Comparison of ENCODE assay signal across 8 mouse cellular contexts in the genomic region with DNA sequence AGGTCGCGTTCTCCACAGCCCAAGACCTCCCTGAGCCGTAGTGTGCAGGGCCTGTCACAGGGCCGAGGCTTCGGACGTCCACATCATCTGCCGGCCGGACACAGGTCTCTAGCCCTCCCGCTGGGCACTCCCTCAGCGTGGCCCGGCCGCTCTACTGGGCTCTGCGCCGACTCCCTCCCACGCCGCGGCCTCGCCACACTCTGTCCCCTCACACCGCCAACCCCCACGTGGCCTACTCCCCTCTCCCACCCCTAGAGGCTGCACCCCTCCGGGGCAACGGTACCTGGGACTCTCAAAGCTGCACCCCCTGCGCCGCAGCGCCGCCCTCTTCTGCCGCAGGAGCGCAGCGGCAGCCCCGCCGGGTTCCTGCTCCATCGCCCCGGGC. TPM values are rescaled to one million over a fixed set of nuclear protein-coding genes. Genes with fewer than 3 reads are reported as not detected.
A peak's percentile ranks its signal among the peaks of the same experiment; 100 is the strongest.
DNase-seq lines count a peak whose midpoint lies in the region; ATAC-seq and TF ChIP-seq lines count a peak whose summit lies in the region.

No protein-coding gene starts in this region.

- no peaks in the 10 kb centered on the region for H3K9me3 ChIP-seq in heart, postnatal 0 days (replicated peaks; ENCODE audit: control insufficient read depth, low read length)
- no peaks in the 10 kb centered on the region for H3K9me3 ChIP-seq in midbrain, embryonic 11.5 days (ENCODE audit: control insufficient read depth, low read length)

- H3K4me2 ChIP-seq in heart, postnatal 0 days (ENCODE audit: low read depth, low read length): peak overlapping the region; percentile 84
- H3K4me2 ChIP-seq in midbrain, embryonic 11.5 days: peak overlapping the region; percentile 99

- peak overlapping the region; percentile 46; the same call in 1 of the 2 replicates for H3K27ac ChIP-seq in heart, postnatal 0 days (ENCODE audit: low read depth)
- no peak overlapping the region for H3K27ac ChIP-seq in midbrain, embryonic 11.5 days (ENCODE audit: low read depth, low read length)

- WGBS in heart, postnatal 0 days: under 1% methylated on average over 33 of the region's 33 CpGs
- WGBS in midbrain, embryonic 11.5 days: under 1% methylated on average over 33 of the region's 33 CpGs

- H3K4me3 ChIP-seq in heart, postnatal 0 days (ENCODE audit: low read depth, low read length): peak overlapping the region; percentile 58
- peak overlapping the region; percentile 74 for H3K4me3 ChIP-seq in midbrain, embryonic 11.5 days (ENCODE audit: low read depth, low read length)

- 0 out of 2 replicates have a peak, but pooled peaks cover 6% of the 10 kb centered on the region for H3K27me3 ChIP-seq in heart, postnatal 0 days (ENCODE audit: control insufficient read depth, insufficient read depth, low read length)
- peaks cover 19% of the 10 kb centered on the region for H3K27me3 ChIP-seq in midbrain, embryonic 11.5 days (ENCODE audit: control insufficient read depth, insufficient read depth, low read length)

- peaks cover 14% of the 10 kb centered on the region for H3K4me1 ChIP-seq in heart, postnatal 0 days (ENCODE audit: control insufficient read depth, insufficient read depth)
- peaks cover 13% of the 10 kb centered on the region for H3K4me1 ChIP-seq in midbrain, embryonic 11.5 days (ENCODE audit: control insufficient read depth, insufficient read depth, low read length)

- H3K36me3 ChIP-seq in heart, postnatal 0 days (replicated peaks; ENCODE audit: control insufficient read depth, insufficient read depth, low read length): no peaks in the 10 kb centered on the region
- H3K36me3 ChIP-seq in midbrain, embryonic 11.5 days (ENCODE audit: control insufficient read depth, insufficient read depth, low read length): no peaks in the 10 kb centered on the region

- peak overlapping the region; percentile 49 for H3K9ac ChIP-seq in heart, postnatal 0 days (replicated peaks; ENCODE audit: low read depth, low read length)
- H3K9ac ChIP-seq in midbrain, embryonic 11.5 days (ENCODE audit: low read length): peak overlapping the region; percentile 72

- TF ChIP-seq CTCF in heart, postnatal 0 days (IDR thresholded peaks at IDR 0.05; ENCODE audit: low read depth): peak; percentile 16

- peak; percentile 46 to 54 for DNase-seq in layer of hippocampus, adult 8-10 months (ENCODE audit: low spot score in 2 of 2)
- DNase-seq in layer of hippocampus, postnatal 25 days (ENCODE audit: extremely low spot score in 1 of 2, low spot score in 1 of 2): no peak
- peak; percentile 88 for DNase-seq in cerebellum, adult 11-12 months
- no peak for DNase-seq in heart, postnatal 0 days (ENCODE audit: low spot score)
- no peak for DNase-seq in midbrain, embryonic 11.5 days (ENCODE audit: low spot score, missing footprints)
- DNase-seq in urinary bladder, postnatal 4 days (ENCODE audit: low spot score in 2 of 2): no peak
- no peak for DNase-seq in testis, postnatal 10 days (ENCODE audit: low spot score)
- no peak for DNase-seq in embryo, embryonic 9.5 days (ENCODE audit: extremely low spot score)

- TF ChIP-seq EP300 in heart, postnatal 0 days (IDR thresholded peaks at IDR 0.05; ENCODE audit: low read depth): no peak

- ATAC-seq in heart, postnatal 0 days (ENCODE audit: insufficient read depth, low read depth): peak; percentile 2
- ATAC-seq in midbrain, embryonic 11.5 days (ENCODE audit: low FRiP score): peak; percentile 65

RNA-seq across cellular contexts. Expression of a gene that starts 1.3 kb away (rescaled TPM):
- 10 to 100 TPM; 36.0 to 49.4 (median 43.5) TPM for total RNA-seq in layer of hippocampus, adult 8-10 months (2022)
- 10 to 100 TPM; 37.5 to 44.8 TPM for total RNA-seq in layer of hippocampus, postnatal 25 days (2021)
- total RNA-seq in heart, postnatal 0 days (2014; rRNA removed; ENCODE audit: low replicate concordance): 4.0 and 6.3 TPM in 2 replicates
- 6.1 TPM in 2 replicates for polyA plus RNA-seq in heart, postnatal 0 days (2015; fragmentation: Nextera tagmentation; extraction: Ambion mirVana)
- 12.8 and 13.6 TPM in 2 replicates for polyA plus RNA-seq in midbrain, embryonic 11.5 days (2014; fragmentation: Nextera tagmentation; extraction: Ambion mirVana)

Comparison
In these comparisons a context has a peak if more than half of its experiments do, and no peak if none do; other contexts are left out.
1. DNase-seq: peak in layer of hippocampus, adult 8-10 months (2 of 2) and cerebellum, adult 11-12 months (single experiment); none in layer of hippocampus, postnatal 25 days (0 of 2), heart, postnatal 0 days (single experiment), midbrain, embryonic 11.5 days (single experiment), urinary bladder, postnatal 4 days (0 of 2), testis, postnatal 10 days (single experiment) and embryo, embryonic 9.5 days (single experiment).